Mouse (Mus musculus) heart, embryonic 11.5 days (tissue): ENCODE measurements around the gene Pdgfc. TPM values are rescaled to one million over a fixed set of nuclear protein-coding genes. Genes with fewer than 3 reads are reported as not detected.

Source experiments
- ATAC-seq: fragments of 200-750 bp; cut with Nextera tagmentation; replicated peaks from 2 replicates; pipeline ENCODE4 v1.8.0; 2017; ENCODE audit warnings: moderate library complexity; ENCODE audit not compliant: insufficient number of reproducible peaks, low FRiP score, low TSS enrichment
- H3K27ac ChIP-seq: fragments of 300-500 bp; sonication (generic); 2 replicates; pipeline ENCODE4 v1.5.1; 2014; ENCODE audit warnings: mild to moderate bottlenecking, low read depth, low read length
- H3K27me3 ChIP-seq: fragments of 300-500 bp; sonication (generic); 2 replicates; pipeline ENCODE4 v1.6.1; 2014; ENCODE audit warnings: mild to moderate bottlenecking, low read length, mixed read lengths; ENCODE audit not compliant: control insufficient read depth, insufficient read depth
- H3K36me3 ChIP-seq: fragments of 300-500 bp; sonication (generic); 2 replicates; pipeline ENCODE4 v1.6.1; 2014; ENCODE audit warnings: mild to moderate bottlenecking, low read length, moderate library complexity, mixed read lengths; ENCODE audit not compliant: control insufficient read depth, insufficient read depth
- H3K4me1 ChIP-seq: fragments of 300-500 bp; sonication (generic); 2 replicates; pipeline ENCODE4 v1.6.1; 2014; ENCODE audit warnings: low read length; ENCODE audit not compliant: control insufficient read depth, insufficient read depth
- H3K4me2 ChIP-seq: fragments of 300-500 bp; sonication (generic); 2 replicates; pipeline ENCODE4 v1.6.1; 2014; ENCODE audit warnings: mild to moderate bottlenecking, moderate library complexity
- H3K4me3 ChIP-seq: fragments of 300-500 bp; sonication (generic); 2 replicates; pipeline ENCODE4 v1.5.1; 2014; ENCODE audit warnings: low read depth, low read length
- H3K9ac ChIP-seq: fragments of 300-500 bp; sonication (generic); 2 replicates; pipeline ENCODE4 v1.6.1; 2014; ENCODE audit warnings: mild to moderate bottlenecking, low read depth, low read length, moderate library complexity
- H3K9me3 ChIP-seq: fragments of 300-500 bp; sonication (generic); replicated peaks from 2 replicates; pipeline ENCODE4 v1.6.1; 2016; ENCODE audit warnings: low read length; ENCODE audit not compliant: control insufficient read depth
- WGBS: fragments of 180-500 bp; shearing (Covaris S2); extraction: QIAGEN DNeasy Blood & Tissue Kit; methylation state at CpG from one replicate; pipeline ENCODE4 v1.1.7; 2014; ENCODE audit not compliant: insufficient replicate concordance; 5-methylcytosine and 5-hydroxymethylcytosine counted together
- polyA plus RNA-seq: library from polyadenylated mRNA; unstranded; fragments of >200 nt; fragmentation: Nextera tagmentation; extraction: Ambion mirVana; gene quantifications from 2 replicates; pipeline ENCODE4 v1.2.1, GENCODE M21; 2014

Gene Pdgfc
- polyA plus RNA-seq, 1 experiment from 2014 or later: 12.0 TPM

- H3K9ac ChIP-seq: no peak overlapping the region
- no peak for ATAC-seq
- H3K27ac ChIP-seq: no peak overlapping the region
- H3K36me3 ChIP-seq: no peaks in the 10 kb centered on the region
- no peaks in the 10 kb centered on the region for H3K9me3 ChIP-seq
- no peak overlapping the region for H3K4me2 ChIP-seq
- WGBS: 75% methylated on average over 1 of the region's 1 CpGs
- H3K27me3 ChIP-seq: no peaks in the 10 kb centered on the region
- no peak overlapping the region for H3K4me3 ChIP-seq
- H3K4me1 ChIP-seq: no peaks in the 10 kb centered on the region
Observed at GRCm38 (mm10) chr3:81057719-81058118, 21.5 kb downstream of the Pdgfc start.

GRCm38 (mm10) chr3:81058527-81059031 is 22.4 kb downstream of the Pdgfc start:
- ATAC-seq: no peak
- WGBS: 47% methylated on average over 4 of the region's 4 CpGs

GRCm38 (mm10) chr3:81068550-81068949 is 32.3 kb downstream of the Pdgfc start:
- ATAC-seq: no peak
- H3K27me3 ChIP-seq: no peaks in the 10 kb centered on the region
- H3K4me3 ChIP-seq: no peak overlapping the region
- no peaks in the 10 kb centered on the region for H3K9me3 ChIP-seq
- H3K4me2 ChIP-seq: no peak overlapping the region
- WGBS: 72% methylated on average over 2 of the region's 2 CpGs
- no peaks in the 10 kb centered on the region for H3K36me3 ChIP-seq
- H3K27ac ChIP-seq: no peak overlapping the region
- no peaks in the 10 kb centered on the region for H3K4me1 ChIP-seq
- no peak overlapping the region for H3K9ac ChIP-seq

More at GRCm38 (mm10) chr3:81058527-81059031, 22.4 kb downstream of the Pdgfc start:
- Histone ChIP-seq H3K36me3 (no peaks in the 10 kb centered on the region), H3K9ac (no peak overlapping the region), H3K9me3 (no peaks in the 10 kb centered on the region), H3K27me3 (no peaks in the 10 kb centered on the region), H3K4me2 (no peak overlapping the region), H3K4me3 (no peak overlapping the region), H3K27ac (no peak overlapping the region), H3K4me1 (no peaks in the 10 kb centered on the region)

GRCm38 (mm10) chr3:81101136-81101535 is 64.9 kb downstream of the Pdgfc start:
- 90% methylated on average over 1 of the region's 1 CpGs for WGBS
- H3K36me3 ChIP-seq: no peaks in the 10 kb centered on the region
- H3K27me3 ChIP-seq: no peaks in the 10 kb centered on the region
- H3K27ac ChIP-seq: no peak overlapping the region
- H3K4me3 ChIP-seq: no peak overlapping the region
- no peak for ATAC-seq
- H3K9ac ChIP-seq: no peak overlapping the region
- no peaks in the 10 kb centered on the region for H3K4me1 ChIP-seq
- H3K9me3 ChIP-seq: no peaks in the 10 kb centered on the region
- H3K4me2 ChIP-seq: no peak overlapping the region

- ATAC-seq: no peak
- H3K36me3 ChIP-seq: no peaks in the 10 kb centered on the region
- H3K4me2 ChIP-seq: no peak overlapping the region
- H3K4me1 ChIP-seq: no peaks in the 10 kb centered on the region
- H3K27me3 ChIP-seq: no peaks in the 10 kb centered on the region
- WGBS: 42% methylated on average over 3 of the region's 3 CpGs
- no peaks in the 10 kb centered on the region for H3K9me3 ChIP-seq
- H3K4me3 ChIP-seq: no peak overlapping the region
- no peak overlapping the region for H3K27ac ChIP-seq
- H3K9ac ChIP-seq: no peak overlapping the region
Observed at GRCm38 (mm10) chr3:81102158-81102876, 66.1 kb downstream of the Pdgfc start.

GRCm38 (mm10) chr3:81102877-81103420 is 66.7 kb downstream of the Pdgfc start:
- no peaks in the 10 kb centered on the region for H3K4me1 ChIP-seq
- H3K4me2 ChIP-seq: no peak overlapping the region
- no peaks in the 10 kb centered on the region for H3K9me3 ChIP-seq
- no peaks in the 10 kb centered on the region for H3K36me3 ChIP-seq
- no peak overlapping the region for H3K4me3 ChIP-seq
- no peak overlapping the region for H3K9ac ChIP-seq
- 74% methylated on average over 5 of the region's 5 CpGs for WGBS
- H3K27ac ChIP-seq: no peak overlapping the region
- no peak for ATAC-seq
- no peaks in the 10 kb centered on the region for H3K27me3 ChIP-seq

GRCm38 (mm10) chr3:81107515-81107914 is 71.3 kb downstream of the Pdgfc start:
- no peak for ATAC-seq
- Histone ChIP-seq H3K27ac (no peak overlapping the region), H3K4me1 (no peaks in the 10 kb centered on the region), H3K9me3 (no peaks in the 10 kb centered on the region), H3K4me3 (no peak overlapping the region), H3K27me3 (no peaks in the 10 kb centered on the region), H3K9ac (no peak overlapping the region), H3K36me3 (no peaks in the 10 kb centered on the region), H3K4me2 (no peak overlapping the region)
- WGBS: 35% methylated on average over 1 of the region's 1 CpGs

- no peak overlapping the region for H3K9ac ChIP-seq
- H3K4me3 ChIP-seq: no peak overlapping the region
- no peaks in the 10 kb centered on the region for H3K4me1 ChIP-seq
- H3K27me3 ChIP-seq: no peaks in the 10 kb centered on the region
- H3K27ac ChIP-seq: no peak overlapping the region
- H3K9me3 ChIP-seq: no peaks in the 10 kb centered on the region
- ATAC-seq: no peak
- no peaks in the 10 kb centered on the region for H3K36me3 ChIP-seq
- WGBS: 75% methylated on average over 1 of the region's 1 CpGs
- no peak overlapping the region for H3K4me2 ChIP-seq
Observed at GRCm38 (mm10) chr3:81110968-81111367, 74.8 kb downstream of the Pdgfc start.

GRCm38 (mm10) chr3:81112892-81113291 is 76.7 kb downstream of the Pdgfc start:
- no peak overlapping the region for H3K9ac ChIP-seq
- no peaks in the 10 kb centered on the region for H3K36me3 ChIP-seq
- no peaks in the 10 kb centered on the region for H3K27me3 ChIP-seq
- no peak overlapping the region for H3K4me3 ChIP-seq
- H3K4me1 ChIP-seq: no peaks in the 10 kb centered on the region
- 87% methylated on average over 3 of the region's 3 CpGs for WGBS
- H3K27ac ChIP-seq: no peak overlapping the region
- H3K9me3 ChIP-seq: no peaks in the 10 kb centered on the region
- no peak overlapping the region for H3K4me2 ChIP-seq
- no peak for ATAC-seq
